Mouse (Mus musculus) monocyte, adult 5-6 weeks (primary cell): ENCODE measurements around the gene Kcnh1. TPM values are rescaled to one million over a fixed set of nuclear protein-coding genes. Genes with fewer than 3 reads are reported as not detected.

Experiments
- ATAC-seq: fragments of 153-309, 156-312 bp; replicated peaks from 2 replicates; pipeline ENCODE4 v1.8.0; 2017; ENCODE audit warnings: mild to moderate bottlenecking; ENCODE audit not compliant: low TSS enrichment, insufficient number of reproducible peaks, severe bottlenecking, poor library complexity, low FRiP score
- total RNA-seq: library from RNA; stranded (forward); fragments of 200-1000, 200-491, 200-594 nt; gene quantifications from 3 replicates; pipeline ENCODE4 v1.2.3, GENCODE M21; 2017

Gene Kcnh1
- total RNA-seq, 1 experiment from 2014 or later: not detected

DNA sequence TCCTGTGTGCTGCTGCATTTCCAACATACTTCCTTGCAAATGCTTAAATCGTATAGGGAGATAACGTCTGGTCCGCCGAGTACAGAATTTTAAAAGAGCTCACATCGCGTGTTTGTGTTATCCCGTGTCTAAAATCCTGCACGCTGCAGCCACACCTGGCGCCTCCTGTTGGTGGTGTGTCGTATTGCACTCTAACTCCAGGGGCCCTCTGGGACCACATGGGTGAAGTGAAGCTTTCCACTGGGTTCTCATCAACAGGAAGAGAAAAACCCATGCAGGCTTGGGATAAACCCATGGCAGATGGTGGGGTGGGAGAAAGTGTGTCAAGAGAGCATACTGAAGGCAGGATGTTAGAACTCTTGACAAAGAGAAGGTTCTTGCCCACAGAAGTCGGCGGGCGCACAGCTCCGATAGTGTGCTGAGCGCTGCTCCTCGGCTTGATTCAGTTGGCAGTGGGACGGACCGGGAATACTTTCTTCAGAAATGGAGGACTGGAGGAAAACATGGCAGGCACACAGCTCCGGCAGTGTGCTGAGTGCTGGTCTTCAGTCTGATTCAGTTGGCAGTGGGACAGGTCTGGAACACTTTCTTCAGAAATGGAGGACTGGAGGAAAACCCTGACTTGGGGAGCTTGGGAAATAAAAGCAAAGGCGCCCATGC, 253.6 kb downstream of the Kcnh1 start:
- ATAC-seq: no peak

DNA sequence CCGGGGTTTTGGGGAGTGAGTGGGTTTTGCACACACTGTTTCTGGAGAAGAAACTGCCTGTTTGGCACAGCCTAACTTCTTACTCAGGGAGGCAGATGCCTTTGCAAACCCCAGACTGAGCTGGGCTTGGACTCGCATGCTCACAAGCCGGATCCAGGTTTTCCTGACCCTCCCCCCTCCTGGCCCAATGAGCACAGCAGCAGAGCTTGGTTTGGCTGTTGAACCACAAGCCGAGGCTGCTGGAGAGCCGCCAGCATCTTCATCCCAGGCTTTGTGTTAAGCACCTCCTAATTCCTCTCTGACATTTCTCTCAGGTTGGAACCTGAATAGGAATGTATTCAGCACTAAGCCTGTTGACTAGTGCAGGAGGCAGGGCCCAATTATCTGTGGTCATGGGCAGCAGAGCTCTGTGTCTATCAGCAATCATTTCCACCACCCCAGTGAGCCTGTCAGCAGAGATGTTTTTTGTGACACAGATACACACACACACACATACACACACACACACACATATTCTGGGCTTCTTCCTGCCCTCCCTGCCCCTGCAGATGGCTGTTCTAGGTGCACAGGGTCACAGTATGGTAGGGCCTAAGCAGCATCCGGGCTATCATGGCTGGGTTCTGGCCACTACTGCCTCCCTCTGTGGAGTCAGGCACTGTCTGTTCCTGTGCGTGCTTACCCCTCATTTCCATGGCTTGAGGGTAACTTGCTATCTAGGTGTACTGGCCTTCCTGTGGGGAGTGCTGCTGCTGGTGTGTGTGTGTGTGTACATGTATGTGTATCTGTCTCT, 254.3 kb downstream of the Kcnh1 start:
- ATAC-seq: no peak

DNA sequence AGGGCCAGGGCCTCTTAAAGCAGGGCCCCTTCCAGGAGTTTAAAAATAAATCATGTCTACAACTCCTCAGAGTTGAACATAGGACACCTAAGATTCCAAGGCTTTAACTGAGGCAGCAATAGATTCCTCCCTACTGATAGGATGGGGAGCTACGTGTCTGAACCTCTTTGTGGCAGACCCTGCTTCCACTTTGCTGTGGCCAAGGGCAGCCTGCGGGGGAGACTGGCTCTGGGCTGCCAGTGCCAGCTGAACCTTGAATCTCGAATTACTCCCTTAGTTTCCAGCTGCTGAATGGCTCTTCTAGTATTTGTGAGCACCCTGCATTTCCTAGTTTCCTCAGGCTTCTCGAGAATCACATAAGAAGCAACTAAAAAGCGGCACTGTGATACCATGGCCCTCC, 255.6 kb downstream of the Kcnh1 start:
- ATAC-seq: no peak

DNA sequence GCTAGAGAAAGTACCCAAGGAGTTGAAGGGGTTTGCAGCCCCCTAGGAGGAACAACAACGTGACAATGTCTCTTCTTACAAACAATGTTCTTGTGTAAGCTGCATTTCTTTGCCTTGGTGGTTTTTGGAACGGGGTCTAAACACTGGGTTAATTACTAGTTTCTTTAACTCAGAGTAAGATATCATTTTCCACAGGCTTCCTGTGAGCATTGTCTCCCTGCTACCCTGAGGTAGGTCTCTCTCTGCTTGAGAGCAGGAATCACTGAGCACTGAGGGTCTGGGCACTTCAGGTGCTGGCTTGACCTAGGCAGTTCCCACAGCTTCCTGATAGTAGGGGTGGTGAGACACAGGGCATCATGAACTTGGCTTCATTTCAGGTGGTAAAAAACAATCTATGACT, 257.1 kb downstream of the Kcnh1 start:
- ATAC-seq: no peak

DNA sequence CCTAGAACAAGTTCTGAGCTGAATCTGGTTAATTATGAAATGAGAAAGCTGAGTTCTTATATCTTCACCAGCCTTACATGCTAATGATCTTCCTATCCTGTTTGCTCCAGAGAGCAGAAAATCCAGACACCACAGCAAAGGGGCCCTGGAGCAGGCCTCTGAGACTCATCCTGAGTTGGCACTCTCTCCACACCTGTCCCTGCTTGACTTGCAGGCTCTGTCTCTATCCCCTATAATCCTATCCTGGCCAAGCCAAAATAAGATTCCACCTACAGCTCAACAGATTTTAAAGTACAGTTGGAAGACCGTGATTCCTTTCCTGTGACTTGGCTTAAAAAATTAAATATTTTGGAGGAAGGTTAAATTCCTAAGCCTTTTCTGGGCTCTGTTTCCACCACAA, 257.9 kb downstream of the Kcnh1 start:
- no peak for ATAC-seq

DNA sequence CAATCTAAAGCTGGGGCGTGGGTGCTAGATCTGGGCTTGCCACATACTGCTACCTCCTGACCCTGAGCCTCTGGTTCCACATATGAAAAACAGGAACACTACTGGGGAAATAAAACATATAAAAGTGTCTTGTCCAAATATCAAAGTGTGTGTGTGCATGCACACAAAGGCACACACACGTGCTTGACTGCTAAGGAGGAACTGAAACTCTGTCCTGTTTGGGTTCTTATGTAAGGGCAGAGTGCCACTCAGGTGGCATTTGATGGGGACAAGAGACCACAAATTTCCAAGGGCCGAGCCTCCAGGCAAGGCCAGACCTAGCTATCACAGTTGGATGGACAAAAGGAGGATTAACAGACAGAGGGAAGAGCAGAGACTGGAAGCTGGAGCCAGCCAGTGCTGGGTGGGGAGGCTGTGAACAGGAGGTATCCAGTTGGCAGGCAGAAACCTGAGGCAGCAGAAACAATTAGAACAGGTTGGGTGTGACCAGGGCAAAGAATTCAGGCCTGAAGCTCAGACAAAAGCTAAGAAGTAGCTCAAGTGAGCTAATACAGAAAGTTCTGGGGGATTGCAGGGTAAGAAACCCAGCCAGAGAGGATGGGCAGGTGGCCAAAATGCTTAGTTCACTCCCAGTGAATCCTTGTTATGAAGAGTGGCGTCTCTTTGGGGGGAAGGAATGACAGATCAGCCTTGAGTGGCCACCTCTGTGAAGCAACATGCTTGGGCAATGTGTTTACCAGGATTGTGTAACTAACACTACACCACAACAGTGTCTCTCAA, 259.2 kb downstream of the Kcnh1 start:
- ATAC-seq: no peak

DNA sequence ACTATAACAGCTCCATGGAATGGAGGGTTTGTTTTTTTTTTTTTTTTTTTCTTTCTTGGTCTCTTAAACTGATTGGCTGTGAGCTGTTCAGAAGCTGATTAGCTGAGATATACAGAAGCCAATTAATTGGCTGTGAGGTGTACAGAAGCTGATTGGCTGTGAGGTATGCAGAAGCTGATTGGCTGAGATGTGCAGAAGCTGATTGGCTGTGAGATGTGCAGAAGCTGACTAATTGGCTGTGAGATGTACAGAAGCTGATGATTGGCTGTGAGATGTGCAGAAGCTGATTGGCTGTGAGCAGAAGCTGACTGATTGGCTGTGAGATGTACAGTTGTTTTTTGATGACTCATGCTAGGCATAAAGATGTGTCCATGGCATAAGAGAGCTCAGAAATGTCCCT, 259.9 kb downstream of the Kcnh1 start:
- no peak for ATAC-seq

DNA sequence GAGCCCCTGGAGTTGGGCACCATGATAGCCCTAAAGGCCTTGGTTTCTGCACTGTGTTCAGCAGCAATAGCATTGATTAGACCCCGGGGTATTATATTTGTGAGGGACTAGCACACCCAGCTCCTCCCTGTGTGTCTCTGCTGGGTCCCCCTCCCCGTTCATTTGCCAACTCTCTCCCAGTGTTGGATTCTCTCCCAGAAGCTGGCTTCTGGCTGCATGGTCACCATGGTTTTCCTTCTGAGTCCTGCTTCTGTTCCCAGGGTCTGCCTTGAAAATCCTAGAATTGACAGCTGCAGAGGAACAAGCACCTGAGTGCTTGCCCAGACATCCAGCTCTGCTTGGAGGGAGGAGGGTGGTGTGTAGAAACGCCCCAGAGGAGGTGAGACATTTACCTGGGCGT, 261.1 kb downstream of the Kcnh1 start:
- ATAC-seq: no peak

DNA sequence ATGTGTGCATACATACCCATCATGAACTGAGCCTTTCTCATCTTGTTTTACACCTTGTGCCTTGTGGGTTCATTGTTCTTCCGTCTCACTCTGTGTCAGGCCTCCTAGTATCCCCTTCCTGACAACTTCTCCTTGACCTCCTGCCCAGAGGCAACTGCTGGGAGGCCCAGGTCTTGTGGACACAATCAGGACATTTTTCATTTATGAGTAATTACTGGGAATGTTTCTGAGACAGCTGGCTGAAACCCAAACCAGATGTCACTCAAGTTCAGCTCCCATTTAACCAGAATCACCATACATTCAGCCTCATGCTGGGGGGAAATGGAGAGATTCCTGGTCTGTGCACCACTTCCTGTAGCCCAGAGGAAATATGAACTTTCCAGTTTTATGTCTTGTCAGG, 263.9 kb downstream of the Kcnh1 start:
- ATAC-seq: no peak

DNA sequence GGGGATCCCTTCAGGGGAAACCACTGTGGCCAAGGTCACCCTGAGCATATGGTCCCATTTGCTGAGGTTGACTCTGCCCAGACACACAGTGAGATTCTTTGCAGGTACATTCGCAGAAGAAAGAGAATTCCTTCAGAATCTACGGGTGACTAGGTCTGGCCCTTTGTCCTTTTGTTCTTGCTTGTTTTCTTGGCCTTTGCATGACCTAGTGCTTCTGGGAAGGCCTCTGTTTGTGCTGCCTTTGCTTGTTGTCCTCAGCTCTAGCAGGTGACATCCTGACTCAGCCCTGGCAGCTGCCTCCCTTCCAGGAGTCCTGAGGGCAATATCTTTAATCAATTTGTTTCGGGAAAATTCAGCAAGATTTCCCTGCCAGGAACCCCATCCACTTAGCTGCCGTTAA, 264.4 kb downstream of the Kcnh1 start:
- ATAC-seq: no peak

DNA sequence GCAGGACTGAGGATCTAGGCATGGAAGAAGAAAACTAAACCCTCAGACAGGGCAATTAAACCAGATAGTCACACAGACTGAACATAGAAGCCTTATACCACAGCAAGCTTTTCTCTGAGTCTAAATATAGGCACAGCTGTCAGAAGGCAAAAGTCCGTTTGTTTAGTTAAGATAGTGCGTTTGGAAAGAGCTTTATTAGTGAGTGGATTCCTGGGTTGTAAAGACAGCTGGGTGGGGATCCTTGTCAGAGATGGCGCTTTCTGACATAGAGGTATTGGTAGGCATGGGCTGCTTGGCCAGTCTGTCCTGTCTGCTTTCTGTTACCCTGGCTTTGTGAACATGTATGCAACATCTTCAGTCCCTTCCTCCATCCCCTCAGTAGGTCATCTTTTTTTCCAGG, 266.5 kb downstream of the Kcnh1 start:
- ATAC-seq: no peak

DNA sequence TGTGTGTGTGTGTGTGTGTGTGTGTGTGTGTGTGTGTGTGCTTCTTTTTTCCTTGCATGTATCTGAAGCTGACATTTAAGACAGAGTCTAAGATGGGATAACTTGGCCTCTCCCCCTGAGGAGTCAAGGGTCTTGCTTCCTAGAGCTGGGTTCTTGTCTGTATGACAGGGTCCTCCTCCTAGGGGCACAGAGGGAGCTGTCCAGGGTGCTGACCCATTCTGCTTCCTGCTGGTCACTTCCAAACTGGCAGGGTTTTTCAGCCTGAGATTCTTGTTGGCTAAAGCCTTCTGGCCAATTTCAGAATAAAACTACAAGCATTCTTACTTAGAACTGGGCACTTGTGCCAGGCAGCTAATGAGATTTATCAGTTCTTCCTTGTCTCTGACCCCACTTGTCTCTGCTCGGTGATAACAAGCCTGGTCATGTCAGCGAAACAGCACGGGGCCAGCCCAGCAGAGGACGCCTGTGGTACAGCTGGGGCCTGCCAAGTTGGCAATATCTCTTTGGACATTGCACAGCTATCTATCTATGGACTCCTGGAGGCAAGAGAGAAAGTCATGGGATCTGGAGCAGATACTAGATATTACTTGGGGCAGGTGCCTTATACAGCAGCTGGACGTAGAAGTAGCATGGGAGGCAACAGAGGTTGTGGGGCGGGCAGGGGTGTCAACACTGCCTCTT, 267.1 kb downstream of the Kcnh1 start:
- no peak for ATAC-seq

DNA sequence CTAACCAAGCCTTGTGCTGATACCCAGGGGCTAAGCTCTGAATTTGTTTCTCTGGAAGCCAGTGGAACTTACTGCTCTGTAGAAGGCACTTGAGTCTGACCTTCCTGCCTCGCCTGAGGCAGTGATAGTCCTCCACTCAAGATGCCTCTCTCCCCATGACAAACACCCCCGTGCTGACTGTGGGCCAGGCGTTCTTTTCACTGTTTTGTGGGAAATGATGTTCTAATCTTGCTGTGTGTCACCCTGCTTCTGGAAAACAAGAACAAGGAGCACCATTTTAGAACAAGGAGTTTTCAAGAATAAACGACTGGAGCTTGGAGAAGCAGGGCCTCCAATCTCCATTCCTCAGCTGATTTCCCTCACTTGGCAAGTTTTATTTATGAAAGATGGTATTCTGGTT, 273.2 kb downstream of the Kcnh1 start:
- ATAC-seq: no peak

DNA sequence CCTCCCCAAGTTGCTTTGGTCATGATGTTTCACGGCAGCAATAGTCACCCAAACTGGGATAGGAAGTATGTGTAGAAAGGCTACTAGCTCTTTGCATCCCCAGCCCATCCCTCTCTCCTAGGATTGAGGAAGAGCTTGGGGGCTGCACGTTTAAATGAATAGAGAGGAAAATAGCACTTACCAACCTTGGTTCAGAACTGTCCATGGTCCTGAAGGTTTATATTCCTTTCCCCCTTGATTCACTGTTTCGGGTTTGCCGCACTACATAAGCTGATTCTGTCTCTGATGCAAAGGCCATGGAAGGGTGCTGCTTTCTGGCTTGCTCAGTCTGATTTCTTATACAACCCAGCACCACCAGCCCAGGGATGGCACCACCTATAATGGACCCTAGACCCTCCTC, 281.8 kb downstream of the Kcnh1 start:
- no peak for ATAC-seq

DNA sequence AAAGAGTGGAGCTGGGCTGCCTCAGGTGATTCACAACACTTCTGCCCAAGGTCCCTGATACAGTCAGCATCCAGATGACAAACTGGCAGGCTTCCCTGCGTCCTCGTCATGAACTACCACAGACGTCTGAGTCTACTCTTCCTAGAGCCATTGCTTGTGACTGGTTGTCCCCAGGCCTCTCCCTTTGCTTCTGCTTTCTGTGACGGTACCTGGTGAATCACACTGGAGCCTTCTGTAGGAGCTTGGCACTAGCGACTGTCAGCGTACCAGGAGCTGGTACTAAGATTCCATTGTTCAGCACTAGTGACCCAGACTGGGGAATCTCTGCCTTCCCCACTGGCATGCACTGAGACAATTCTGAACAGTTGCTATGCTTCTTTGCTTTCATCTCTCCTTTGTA, 282.6 kb downstream of the Kcnh1 start:
- ATAC-seq: no peak

DNA sequence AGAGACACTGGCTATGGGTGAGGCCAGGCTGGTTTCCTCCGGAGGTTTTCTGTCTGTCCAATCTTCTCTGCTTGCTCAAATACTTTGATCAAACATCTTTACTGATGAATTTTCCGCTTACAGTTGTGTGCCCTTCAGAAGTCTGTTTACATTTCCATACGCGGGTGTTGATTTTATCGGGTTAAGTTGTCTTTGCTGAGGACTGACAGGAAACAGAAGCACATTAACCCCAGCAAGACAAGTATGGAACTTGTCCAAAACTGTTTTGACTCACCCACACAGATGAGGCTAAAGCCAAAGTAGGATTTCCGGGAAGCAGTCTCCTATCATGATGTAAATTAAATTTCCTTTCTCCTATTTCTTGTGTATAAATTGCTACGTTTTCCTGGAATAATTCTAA, 286.1 kb downstream of the Kcnh1 start:
- no peak for ATAC-seq

DNA sequence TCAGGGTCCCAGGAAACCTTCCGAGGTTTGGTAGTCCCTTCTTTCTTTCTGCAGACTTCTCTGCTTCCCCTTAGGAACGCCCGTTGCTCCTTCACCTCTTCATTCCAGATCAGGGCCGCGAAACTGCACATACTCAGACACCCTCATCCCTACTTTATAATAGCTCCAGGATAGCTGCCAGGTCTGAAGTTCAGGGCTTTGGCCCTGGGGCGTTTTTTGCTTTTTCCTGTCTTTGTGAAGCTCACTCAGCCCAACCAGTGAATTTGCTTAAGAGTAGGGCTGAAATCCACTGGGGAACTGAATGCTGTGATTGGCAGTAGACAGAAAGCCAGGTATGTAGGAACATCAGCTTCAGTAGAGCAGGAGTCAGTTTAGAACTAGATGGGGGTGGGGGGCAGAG, 287.0 kb downstream of the Kcnh1 start:
- no peak for ATAC-seq

DNA sequence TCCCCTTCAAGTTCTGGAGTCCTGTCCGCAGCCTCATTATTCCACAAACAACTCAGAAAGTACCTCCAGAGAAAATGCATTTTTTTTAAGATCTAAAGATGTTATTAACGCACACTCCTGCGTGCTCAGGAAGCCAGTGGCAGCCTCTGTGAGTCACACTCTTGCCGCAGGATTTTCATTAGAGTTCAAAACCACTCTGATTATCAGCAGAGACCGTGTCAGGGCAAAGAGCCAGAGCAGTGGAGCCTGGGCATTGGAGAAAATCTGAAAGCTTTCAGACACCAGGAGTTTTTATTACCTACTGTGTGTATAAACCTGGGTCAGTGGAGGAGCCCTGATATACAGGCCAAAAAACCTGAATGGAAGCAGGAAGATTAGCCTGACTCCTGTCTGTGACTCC, 287.6 kb downstream of the Kcnh1 start:
- no peak for ATAC-seq

DNA sequence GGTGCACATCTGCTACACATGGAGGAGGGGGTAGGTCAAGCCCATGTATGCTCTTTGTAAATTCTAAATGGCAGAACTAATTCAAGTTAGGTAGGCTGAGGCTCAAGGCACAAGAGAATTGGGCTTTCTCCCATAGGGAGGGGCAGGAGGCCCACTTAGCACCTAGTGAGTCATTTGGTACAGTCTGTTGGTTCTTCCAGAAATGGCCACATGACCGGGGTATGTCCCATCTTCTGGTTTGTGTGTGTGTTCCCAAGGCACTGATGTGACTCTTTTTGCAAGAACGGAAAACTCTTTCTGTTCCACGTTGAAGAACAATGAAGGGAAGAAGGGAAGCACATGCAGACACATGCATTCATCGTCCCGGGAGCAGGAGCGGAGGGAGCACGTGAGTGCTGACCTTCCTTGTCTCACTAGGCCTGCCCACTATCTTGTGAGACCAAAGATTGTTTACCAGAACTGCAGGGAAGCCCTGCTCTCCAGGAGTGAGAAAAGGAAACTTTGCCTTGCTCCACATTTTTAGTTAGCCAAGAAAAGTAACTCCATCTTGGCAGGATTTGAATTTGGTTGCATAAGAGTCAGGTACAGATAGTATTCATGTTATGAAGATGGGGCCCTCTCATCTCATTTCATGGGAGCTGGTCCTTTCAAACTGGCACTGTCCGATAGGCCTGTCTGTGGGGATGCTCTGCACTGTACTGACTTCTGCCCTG, 289.7 kb downstream of the Kcnh1 start:
- no peak for ATAC-seq
